Comparison of ENCODE assay signal across 16 mouse cellular contexts in genomic region chr3:154570029-154570575, GRCm38 (mm10). TPM values are rescaled to one million over a fixed set of nuclear protein-coding genes. Genes with fewer than 3 reads are reported as not detected.
A peak's percentile ranks its signal among the peaks of the same experiment; 100 is the strongest.
DNase-seq lines count a peak whose midpoint lies in the region; ATAC-seq and TF ChIP-seq lines count a peak whose summit lies in the region.
"Had no signal": no experiment of that assay in that cellular context is flagged by ENCODE, and none has a peak within 500 bp of the region (broad histone marks: within the 10 kb centered on the region; RNA-seq: fewer than 3 reads in every experiment).

No protein-coding gene starts in this region.

- no peak overlapping the region for H3K27ac ChIP-seq in heart, embryonic 14.5 days (replicated peaks in 1 of 2; ENCODE audit: control insufficient read depth in 1 of 2, insufficient read depth in 1 of 2, low read depth in 2 of 2, low read length in 2 of 2)
- H3K27ac ChIP-seq in forebrain, embryonic 11.5 days (ENCODE audit: low read depth, low read length): no peak overlapping the region
- H3K27ac ChIP-seq in midbrain, embryonic 13.5 days: no peak overlapping the region
- H3K27ac ChIP-seq: stomach, embryonic 15.5 days had no signal

- H3K36me3 ChIP-seq in heart, embryonic 14.5 days (ENCODE audit: control insufficient read depth, insufficient read depth, low read length): no peaks in the 10 kb centered on the region
- no peaks in the 10 kb centered on the region for H3K36me3 ChIP-seq in forebrain, embryonic 11.5 days (ENCODE audit: control insufficient read depth, insufficient read depth, low read length)
- no peaks in the 10 kb centered on the region for H3K36me3 ChIP-seq in midbrain, embryonic 13.5 days
- H3K36me3 ChIP-seq: stomach, embryonic 15.5 days had no signal

- H3K9ac ChIP-seq in heart, embryonic 14.5 days (ENCODE audit: low read length): no peak overlapping the region
- no peak overlapping the region for H3K9ac ChIP-seq in forebrain, embryonic 11.5 days (ENCODE audit: low read length)
- no peak overlapping the region for H3K9ac ChIP-seq in midbrain, embryonic 13.5 days (replicated peaks)
- H3K9ac ChIP-seq: stomach, embryonic 15.5 days had no signal

- ATAC-seq in heart, embryonic 14.5 days (ENCODE audit: insufficient number of reproducible peaks, insufficient read depth, low FRiP score, low read depth): no peak
- no peak for ATAC-seq in forebrain, embryonic 11.5 days (replicated peaks; ENCODE audit: low FRiP score)
- ATAC-seq in midbrain, embryonic 13.5 days: no peak
- ATAC-seq in megakaryocyte-erythroid progenitor cell, adult 5-6 weeks (replicated peaks; ENCODE audit: low FRiP score, low TSS enrichment, poor library complexity, severe bottlenecking): no peak
- ATAC-seq: Patski had no signal

- no peak for TF ChIP-seq POLR2A in brain, embryonic 14.5 days (IDR thresholded peaks at IDR 0.05; ENCODE audit: borderline replicate concordance, extremely low read depth, insufficient read depth, insufficient read length, poor library complexity, severe bottlenecking)

- peaks cover 10% of the 10 kb centered on the region for H3K27me3 ChIP-seq in heart, embryonic 14.5 days (ENCODE audit: control insufficient read depth, insufficient read depth, low read length)
- no peaks in the 10 kb centered on the region for H3K27me3 ChIP-seq in forebrain, embryonic 11.5 days (ENCODE audit: control insufficient read depth, insufficient read depth, low read length)
- peaks cover 28% of the 10 kb centered on the region for H3K27me3 ChIP-seq in midbrain, embryonic 13.5 days

- WGBS in heart, embryonic 14.5 days: 52% methylated on average over 14 of the region's 14 CpGs
- WGBS in forebrain, embryonic 11.5 days: 13% methylated on average over 14 of the region's 14 CpGs
- WGBS in midbrain, embryonic 13.5 days: 18% methylated on average over 14 of the region's 14 CpGs

- H3K4me3 ChIP-seq in heart, embryonic 14.5 days (ENCODE audit: control insufficient read depth in 1 of 2, insufficient read depth in 1 of 2, low read depth in 1 of 2, low read length in 2 of 2): peak overlapping the region in 1 of 2 experiments; percentile 38; a peak in 1 of 4 replicates
- H3K4me3 ChIP-seq in forebrain, embryonic 11.5 days (ENCODE audit: low read depth, low read length): no peak overlapping the region; the same call in 1 of the 2 replicates
- no peak overlapping the region for H3K4me3 ChIP-seq in midbrain, embryonic 13.5 days (replicated peaks)

- TF ChIP-seq CTCF in brain, embryonic 14.5 days (IDR thresholded peaks at IDR 0.05; ENCODE audit: borderline replicate concordance, extremely low read depth, insufficient read depth, insufficient read length): no peak

- H3K4me1 ChIP-seq in heart, embryonic 14.5 days (ENCODE audit: control insufficient read depth in 2 of 2, insufficient read depth in 2 of 2, low read length in 2 of 2): no peaks in the 10 kb centered on the region; a peak in 2 of 4 replicates
- H3K4me1 ChIP-seq in forebrain, embryonic 11.5 days (replicated peaks; ENCODE audit: control insufficient read depth, insufficient read depth, low read length): peaks cover 5% of the 10 kb centered on the region
- H3K4me1 ChIP-seq in midbrain, embryonic 13.5 days (replicated peaks): peaks cover 14% of the 10 kb centered on the region
- H3K4me1 ChIP-seq: stomach, embryonic 15.5 days had no signal

- DNase-seq in heart, postnatal 36 days: no peak
- DNase-seq in brain, embryonic 14.5 days (ENCODE audit: low read depth): peak; percentile 52
- no peak for DNase-seq in forebrain, embryonic 11.5 days (ENCODE audit: low spot score)
- DNase-seq in adrenal gland, postnatal 14 days: no peak
- no peak for DNase-seq in urinary bladder, postnatal 25 days (ENCODE audit: low spot score)
- DNase-seq: adrenal gland, adult 8-10 months; cerebellum, adult 2 months; gastrocnemius, postnatal 36 days; kidney, adult 2 months; layer of hippocampus, postnatal 36 days; liver had no signal

- intact Hi-C loops in heart, postnatal 36 days (cut with DNase I): loop anchor here (5.0 kb wide), 1 partner anchor 608 kb away; no protein-coding TSS in a partner anchor

- peak overlapping the region; percentile 74 for H3K4me2 ChIP-seq in heart, embryonic 14.5 days (ENCODE audit: low read length)
- H3K4me2 ChIP-seq in forebrain, embryonic 11.5 days (ENCODE audit: low read depth, low read length, severe bottlenecking): peak overlapping the region; percentile 32; the same call in 1 of the 2 replicates
- H3K4me2 ChIP-seq in midbrain, embryonic 13.5 days (replicated peaks): peak overlapping the region; percentile 42

- H3K9me3 ChIP-seq in heart, embryonic 14.5 days (ENCODE audit: control insufficient read depth, low read length): no peaks in the 10 kb centered on the region
- H3K9me3 ChIP-seq in forebrain, embryonic 11.5 days (ENCODE audit: control insufficient read depth, low read length): no peaks in the 10 kb centered on the region
- H3K9me3 ChIP-seq in midbrain, embryonic 13.5 days: no peaks in the 10 kb centered on the region
- H3K9me3 ChIP-seq: stomach, embryonic 15.5 days had no signal

RNA-seq across cellular contexts. Expression of gene Cryz, which starts 26.4 kb away (rescaled TPM):
- polyA plus RNA-seq in heart, embryonic 14.5 days (2014; fragmentation: Nextera tagmentation; extraction: Ambion mirVana): 12.8 and 14.4 TPM in 2 replicates
- total RNA-seq in heart, postnatal 36 days (2021): 10 to 100 TPM; 17.5 to 18.2 TPM
- polyA plus RNA-seq in brain, embryonic 14.5 days (2012; rRNA removed): 7.6 and 8.1 TPM in 2 replicates
- polyA plus RNA-seq in forebrain, embryonic 11.5 days (2014; fragmentation: Nextera tagmentation; extraction: Ambion mirVana): 20.5 and 20.6 TPM in 2 replicates
- 12.5 and 13.4 TPM in 2 replicates for polyA plus RNA-seq in midbrain, embryonic 13.5 days (2015; fragmentation: Nextera tagmentation; extraction: Ambion mirVana)
- 22.0 and 29.3 TPM in 2 replicates for total RNA-seq in adrenal gland, postnatal 14 days (2021)
- total RNA-seq in megakaryocyte-erythroid progenitor cell, adult 5-6 weeks (2014; fragmentation: Nextera tagmentation): 7.4 and 11.7 TPM in 2 replicates
- total RNA-seq in megakaryocyte-erythroid progenitor cell, adult 5-6 weeks (2017): 3.7 and 4.0 TPM in 2 replicates

RNA-seq across cellular contexts. Expression of gene Tyw3, which starts 26.8 kb away (rescaled TPM):
- 11.9 and 12.6 TPM in 2 replicates for polyA plus RNA-seq in heart, embryonic 14.5 days (2014; fragmentation: Nextera tagmentation; extraction: Ambion mirVana)
- 1 to 10 TPM; 3.4 to 4.8 TPM for total RNA-seq in heart, postnatal 36 days (2021)
- 16.5 and 17.6 TPM in 2 replicates for polyA plus RNA-seq in brain, embryonic 14.5 days (2012; rRNA removed)
- polyA plus RNA-seq in forebrain, embryonic 11.5 days (2014; fragmentation: Nextera tagmentation; extraction: Ambion mirVana): 20.5 and 21.5 TPM in 2 replicates
- polyA plus RNA-seq in midbrain, embryonic 13.5 days (2015; fragmentation: Nextera tagmentation; extraction: Ambion mirVana): 11.3 and 14.5 TPM in 2 replicates
- total RNA-seq in adrenal gland, postnatal 14 days (2021): 7.2 and 9.1 TPM in 2 replicates
- 11.6 and 11.9 TPM in 2 replicates for total RNA-seq in megakaryocyte-erythroid progenitor cell, adult 5-6 weeks (2014; fragmentation: Nextera tagmentation)
- 2.7 and 6.7 TPM in 2 replicates for total RNA-seq in megakaryocyte-erythroid progenitor cell, adult 5-6 weeks (2017)
